Mouse (Mus musculus) MEL (cell line): Measurements from ENCODE around the gene Ccdc107. TPM values are rescaled to one million over a fixed set of nuclear protein-coding genes. Genes with fewer than 3 reads are reported as not detected.

Source experiments
- DNase-seq: peaks from one replicate; pipeline ENCODE4 v3.0.0; 2011; ENCODE audit warnings: low read depth, low spot score
- H3K27ac ChIP-seq: 2 replicates; pipeline ENCODE4 v1.5.1; 2012; ENCODE audit warnings: low read depth, mild to moderate bottlenecking, control low read depth, low read length, moderate library complexity; ENCODE audit not compliant: control insufficient read depth
- H3K27me3 ChIP-seq, 2 experiments: fragments of 150-350 bp in 1 of 2; sonication (generic) in 1 of 2; 2 replicates each; pipeline ENCODE4 v1.6.1; 2012; ENCODE audit warnings: low read length in 2 of 2, mild to moderate bottlenecking in 2 of 2, improper control_type of control experiment in 1 of 2, moderate library complexity in 1 of 2; ENCODE audit not compliant: insufficient read depth in 2 of 2, control insufficient read depth in 1 of 2
- H3K36me3 ChIP-seq, 2 experiments: 2 replicates each; pipeline ENCODE4 v1.6.1; 2012 to 2014; ENCODE audit warnings: low read length in 2 of 2, improper control_type of control experiment in 1 of 2, inconsistent platforms in 1 of 2, mild to moderate bottlenecking in 1 of 2; ENCODE audit not compliant: insufficient read depth in 2 of 2, control insufficient read depth in 1 of 2
- H3K4me1 ChIP-seq, 2 experiments: fragments of 150-350 bp in 1 of 2; sonication (generic) in 1 of 2; 2 replicates each; pipeline ENCODE4 v1.6.1; 2012; ENCODE audit warnings: low read length in 2 of 2, improper control_type of control experiment in 1 of 2, mild to moderate bottlenecking in 1 of 2; ENCODE audit not compliant: insufficient read depth in 2 of 2, control insufficient read depth in 1 of 2
- H3K4me3 ChIP-seq, 2 experiments: fragments of 150-350 bp in 1 of 2; sonication (generic) in 1 of 2; 2 replicates each; pipeline ENCODE4 v1.5.1; 2012; ENCODE audit warnings: low read depth in 2 of 2, low read length in 2 of 2, mild to moderate bottlenecking in 2 of 2, moderate library complexity in 2 of 2, control low read depth in 1 of 2, improper control_type of control experiment in 1 of 2; ENCODE audit not compliant: control insufficient read depth in 1 of 2, insufficient read depth in 1 of 2
- H3K79me2 ChIP-seq: 2 replicates; pipeline ENCODE4 v1.6.1; 2012; ENCODE audit warnings: mild to moderate bottlenecking, low read length, moderate library complexity; ENCODE audit not compliant: control insufficient read depth, poor library complexity, insufficient read depth
- H3K9ac ChIP-seq: 2 replicates; pipeline ENCODE4 v1.6.1; 2012; ENCODE audit warnings: low read depth, mild to moderate bottlenecking, control low read depth, low read length, moderate library complexity; ENCODE audit not compliant: control insufficient read depth, poor library complexity, severe bottlenecking
- H3K9me3 ChIP-seq: fragments of 150-350 bp; sonication (generic); replicated peaks from 2 replicates; pipeline ENCODE4 v1.6.1; 2012; ENCODE audit warnings: mild to moderate bottlenecking, low read length, improper control_type of control experiment, moderate library complexity; ENCODE audit not compliant: insufficient read depth
- CTCF ChIP-seq, 3 experiments: IDR thresholded peaks in 2 of 3; conservative IDR thresholded peaks in 1 of 3; 2 replicates each; pipeline ENCODE4 v1.5.1; 2011 to 2012; ENCODE audit warnings: low read length in 3 of 3, low read depth in 2 of 3, mild to moderate bottlenecking in 2 of 3, improper control_type of control experiment in 1 of 3, inconsistent platforms in 1 of 3, mixed read lengths in 1 of 3, moderate library complexity in 1 of 3; ENCODE audit not compliant: control insufficient read depth in 1 of 3, insufficient read depth in 1 of 3, poor library complexity in 1 of 3, severe bottlenecking in 1 of 3
- E2F4 ChIP-seq: IDR thresholded peaks from 2 replicates; pipeline ENCODE4 v1.6.1; 2011; ENCODE audit warnings: low read depth, low read length, improper control_type of control experiment, borderline replicate concordance
- MEF2A ChIP-seq: IDR thresholded peaks from 2 replicates; pipeline ENCODE4 v1.6.1; 2014; ENCODE audit warnings: low read depth, mild to moderate bottlenecking, inconsistent platforms, low read length, improper control_type of control experiment; ENCODE audit not compliant: poor library complexity, insufficient replicate concordance, severe bottlenecking; ENCODE audit errors: extremely low read depth
- MXI1 ChIP-seq: IDR thresholded peaks from 2 replicates; pipeline ENCODE4 v1.6.1; 2011; ENCODE audit warnings: mild to moderate bottlenecking, low read depth, low read length, improper control_type of control experiment
- MYB ChIP-seq: IDR thresholded peaks from 2 replicates; pipeline ENCODE4 v1.6.1; 2011; ENCODE audit warnings: mild to moderate bottlenecking, low read depth, low read length, improper control_type of control experiment
- NELFE ChIP-seq: IDR thresholded peaks from 2 replicates; pipeline ENCODE4 v1.6.1; 2011; ENCODE audit warnings: low read depth, low read length, improper control_type of control experiment
- NRF1 ChIP-seq: IDR thresholded peaks from 2 replicates; pipeline ENCODE4 v1.6.1; 2014; ENCODE audit warnings: low read depth, mild to moderate bottlenecking, inconsistent platforms, low read length, improper control_type of control experiment, moderate library complexity; ENCODE audit not compliant: poor library complexity, insufficient read depth, severe bottlenecking
- SIN3A ChIP-seq: IDR thresholded peaks from 2 replicates; pipeline ENCODE4 v1.6.1; 2012; ENCODE audit warnings: low read length, improper control_type of control experiment, inconsistent platforms
- TBP ChIP-seq: IDR thresholded peaks from 2 replicates; pipeline ENCODE4 v1.8.0; 2011; ENCODE audit warnings: low read depth, low read length, improper control_type of control experiment
- TCF12 ChIP-seq: IDR thresholded peaks from 2 replicates; pipeline ENCODE4 v1.6.1; 2014; ENCODE audit warnings: low read depth, mild to moderate bottlenecking, inconsistent platforms, low read length, improper control_type of control experiment, moderate library complexity
- USF1 ChIP-seq: IDR thresholded peaks from 2 replicates; pipeline ENCODE4 v1.6.1; 2014; ENCODE audit warnings: low read depth, mild to moderate bottlenecking, inconsistent platforms, low read length, improper control_type of control experiment, moderate library complexity
- USF2 ChIP-seq, 2 experiments: IDR thresholded peaks; 2 replicates each; pipeline ENCODE4 v1.6.1; 2011 to 2012; ENCODE audit warnings: improper control_type of control experiment in 2 of 2, low read length in 2 of 2, borderline replicate concordance in 1 of 2, inconsistent platforms in 1 of 2, low read depth in 1 of 2, mild to moderate bottlenecking in 1 of 2; ENCODE audit not compliant: insufficient read depth in 1 of 2
- ZKSCAN1 ChIP-seq: IDR thresholded peaks from 2 replicates; pipeline ENCODE4 v1.6.1; 2012; ENCODE audit warnings: low read depth, mild to moderate bottlenecking, inconsistent platforms, low read length, improper control_type of control experiment, moderate library complexity
- ZMIZ1 ChIP-seq: IDR thresholded peaks from 2 replicates; pipeline ENCODE4 v1.6.1; 2012; ENCODE audit warnings: low read depth, mild to moderate bottlenecking, inconsistent platforms, low read length, improper control_type of control experiment, moderate library complexity
- polyA plus RNA-seq, 2 experiments: library from polyadenylated mRNA; stranded (reverse) in 1 of 2; unstranded in 1 of 2; fragments of >175 nt in 1 of 2; fragments of >200 nt in 1 of 2; gene quantifications; 2 replicates each; pipeline versions ENCODE4 v1.2.1 to v1.2.4; 2012; ENCODE audit warnings: low replicate concordance in 2 of 2, low read depth in 1 of 2; ENCODE audit not compliant: insufficient read length in 2 of 2, insufficient read depth in 1 of 2, missing spikeins in 1 of 2
- total RNA-seq: library from RNA; depleted of rRNA; stranded (reverse); fragments of 300-350 nt; gene quantifications from 2 replicates; pipeline ENCODE4 v1.2.3, GENCODE M21; 2012

The Ccdc107 gene
- total and polyA plus RNA-seq, 3 experiments, result 44.3 to 56.7 TPM; not detected in 1

DNA sequence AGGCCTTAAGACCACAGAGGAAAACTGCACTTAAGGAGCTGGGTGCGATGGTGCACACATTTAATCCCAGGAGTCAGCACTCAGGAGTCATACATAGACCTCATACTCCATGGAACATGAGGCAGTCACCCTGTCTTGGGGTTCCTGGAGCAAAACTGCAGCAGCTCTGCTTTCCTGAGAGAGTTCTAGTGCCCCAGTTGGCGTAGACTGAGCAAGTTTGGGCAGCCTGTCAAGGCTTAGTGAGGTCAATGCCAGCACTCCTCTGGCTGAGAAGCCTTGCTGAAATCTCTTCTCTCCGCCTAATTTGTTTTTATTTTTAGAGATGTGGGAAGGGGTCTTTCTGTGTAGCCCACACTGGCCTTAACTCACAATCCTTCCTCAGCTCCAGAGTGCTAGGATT is 44.1 kb upstream of the Ccdc107 start:
- H3K36me3 ChIP-seq, result no peaks in the 10 kb centered on the region; a peak in 1 of 4 replicates

DNA sequence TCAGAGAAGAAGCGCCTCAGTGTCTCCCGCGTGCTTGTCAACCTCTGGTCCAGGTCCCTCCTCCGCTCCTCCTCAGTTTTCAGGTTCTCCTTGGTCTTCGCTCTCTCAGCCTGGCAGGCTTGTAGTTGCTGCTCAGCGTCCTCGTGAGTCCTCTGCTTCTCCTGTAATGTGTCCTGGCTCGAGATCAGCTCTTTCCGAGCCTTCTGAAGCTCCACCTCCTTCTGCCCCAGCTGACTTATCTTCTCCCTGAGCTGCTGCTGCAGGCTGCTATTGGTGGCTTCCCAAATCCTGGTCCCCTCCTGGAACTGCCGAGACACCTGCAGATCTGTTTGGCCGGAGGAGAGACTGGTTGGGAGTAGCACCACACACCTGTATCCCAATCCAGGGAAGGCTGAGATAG is 40.4 kb upstream of the Ccdc107 start:
- no peaks in the 10 kb centered on the region for H3K79me2 ChIP-seq
- H3K9me3 ChIP-seq, result no peaks in the 10 kb centered on the region
- TF ChIP-seq NELFE (no peak), SIN3A (no peak), E2F4 (no peak), MYB (no peak), USF1 (no peak)
- DNase-seq, result peak; percentile 18
- H3K27me3 ChIP-seq, result no peaks in the 10 kb centered on the region
- H3K9ac ChIP-seq, result no peak overlapping the region
- H3K4me3 ChIP-seq, result no peak overlapping the region
- H3K36me3 ChIP-seq, result no peaks in the 10 kb centered on the region; a peak in 1 of 4 replicates
- peaks cover 0 to 12% of the 10 kb centered on the region in 2 experiments; a peak in 2 of 4 replicates for H3K4me1 ChIP-seq
- H3K27ac ChIP-seq, result no peak overlapping the region

More for the DNA sequence above, 44.1 kb upstream of the Ccdc107 start:
- no peak overlapping the region for H3K27ac ChIP-seq
- H3K9ac ChIP-seq, result no peak overlapping the region
- H3K79me2 ChIP-seq, result no peaks in the 10 kb centered on the region; the same call in 1 of the 2 replicates
- DNase-seq, result no peak
- H3K4me3 ChIP-seq, result no peak overlapping the region
- no peaks in the 10 kb centered on the region for H3K27me3 ChIP-seq
- no peak for TF ChIP-seq NELFE
- no peak for TF ChIP-seq MEF2A
- TF ChIP-seq TBP, result no peak
- TF ChIP-seq CTCF (IDR thresholded peaks at IDR 0.05 in 2 of 3, conservative IDR thresholded peaks at IDR 0.05 in 1 of 3; ENCODE audit: control insufficient read depth in 1 of 3, insufficient read depth in 1 of 3, low read depth in 2 of 3, low read length in 3 of 3, poor library complexity in 1 of 3, severe bottlenecking in 1 of 3), result no peak
- no peak for TF ChIP-seq ZMIZ1
- no peak for TF ChIP-seq NRF1
- no peak for TF ChIP-seq MXI1
- TF ChIP-seq USF2 (IDR thresholded peaks at IDR 0.05; ENCODE audit: borderline replicate concordance in 1 of 2, insufficient read depth in 1 of 2, low read depth in 1 of 2, low read length in 2 of 2), result no peak
- no peak for TF ChIP-seq ZKSCAN1
- no peak for TF ChIP-seq TCF12
- H3K4me1 ChIP-seq, result peaks cover 0 to under 1% of the 10 kb centered on the region in 2 experiments; a peak in 2 of 4 replicates
- no peaks in the 10 kb centered on the region for H3K9me3 ChIP-seq
